Mouse (Mus musculus): ENCODE results near the gene Cables2.

- TF ChIP-seq GATA1 (IDR thresholded peaks at IDR 0.05; ENCODE audit: low read length) (no peak), TAL1 (IDR thresholded peaks at IDR 0.05; ENCODE audit: low read length) (no peak)
These were observed 17.6 kb downstream of the Cables2 start for GRCm38 (mm10) chr2:180255701-180256100.
